Mouse (Mus musculus): ENCODE results near the gene Nectin3. TPM values are rescaled to one million over a fixed set of nuclear protein-coding genes. Genes with fewer than 3 reads are reported as not detected.

The Nectin3 gene
- polyA plus RNA-seq, 1 experiment from 2014 or later: 31.1 TPM

DNA sequence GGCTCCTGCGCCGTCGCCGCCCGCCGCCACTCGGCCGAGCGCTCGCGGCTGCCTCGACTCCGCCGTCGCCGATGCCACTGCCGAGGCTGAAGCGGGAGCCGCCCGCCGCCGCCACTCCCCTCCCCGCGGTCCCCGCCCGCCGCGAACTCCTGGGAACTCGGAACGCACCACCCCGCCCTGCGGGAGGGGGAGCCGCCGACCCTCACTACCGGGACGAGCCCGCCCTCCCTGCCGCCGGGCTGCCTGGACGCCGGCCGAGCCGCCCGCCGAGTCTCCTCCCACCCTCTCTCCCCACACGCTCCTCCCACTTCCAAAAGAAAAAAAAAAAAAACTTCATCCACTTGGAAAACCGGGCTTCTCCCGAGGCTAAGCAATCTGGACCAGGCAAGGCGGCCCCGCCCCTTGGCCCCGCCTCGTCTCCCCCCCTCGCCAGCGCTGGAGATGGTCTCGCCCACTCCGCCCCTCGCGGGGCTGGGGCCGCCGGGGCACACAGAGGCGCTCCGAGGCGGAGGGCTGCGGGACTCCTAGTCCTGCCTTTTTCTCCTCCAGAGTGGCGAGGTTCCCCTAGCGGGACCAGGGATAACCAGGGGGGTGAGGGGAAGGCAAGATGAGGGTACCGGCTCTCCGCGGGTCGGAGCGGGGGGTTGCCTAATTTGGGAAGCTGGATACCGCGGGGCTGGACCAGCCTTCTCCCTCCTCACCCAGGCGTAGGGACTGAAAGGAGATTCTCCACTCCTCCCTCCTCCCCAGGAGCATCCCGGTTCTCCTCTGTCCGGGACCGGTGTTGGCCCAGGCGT, 1.2 kb downstream of the Nectin3 start:
- Histone ChIP-seq H3K4me2 (peak overlapping the region; percentile 74), H3K27me3 (replicated peaks) (no peaks in the 10 kb centered on the region), H3K9me3 (no peaks in the 10 kb centered on the region), H3K9ac (peak overlapping the region; percentile 83), H3K36me3 (replicated peaks) (no peaks in the 10 kb centered on the region), H3K4me3 (peak overlapping the region; percentile 68), H3K4me1 (peaks cover 32% of the 10 kb centered on the region), H3K27ac (peak overlapping the region; percentile 91)
- ATAC-seq (replicated peaks): peak; percentile 96
- WGBS: 0% methylated on average over 66 of the region's 78 CpGs

- H3K9ac ChIP-seq: peak overlapping the region; percentile 83
- H3K27ac ChIP-seq: peak overlapping the region; percentile 91
- H3K36me3 ChIP-seq (replicated peaks): no peaks in the 10 kb centered on the region
- no peaks in the 10 kb centered on the region for H3K27me3 ChIP-seq (replicated peaks)
- H3K4me3 ChIP-seq: peak overlapping the region; percentile 68
- peaks cover 32% of the 10 kb centered on the region for H3K4me1 ChIP-seq
- H3K4me2 ChIP-seq: peak overlapping the region; percentile 74
- peak; percentile 49; the same call in 1 of the 2 replicates for ATAC-seq (replicated peaks)
- no peaks in the 10 kb centered on the region for H3K9me3 ChIP-seq
- under 1% methylated on average over 95 of the region's 96 CpGs for WGBS
Observed at GRCm38 (mm10) chr16:46496031-46496868, 2.1 kb downstream of the Nectin3 start.

- WGBS: 11% methylated on average over 3 of the region's 3 CpGs
- Histone ChIP-seq H3K36me3 (replicated peaks) (no peaks in the 10 kb centered on the region), H3K4me3 (peak overlapping the region; percentile 68), H3K27me3 (replicated peaks) (no peaks in the 10 kb centered on the region), H3K27ac (peak overlapping the region; percentile 91; the same call in 1 of the 2 replicates), H3K4me1 (peaks cover 32% of the 10 kb centered on the region), H3K4me2 (peak overlapping the region; percentile 74), H3K9ac (peak overlapping the region; percentile 83), H3K9me3 (no peaks in the 10 kb centered on the region)
- ATAC-seq (replicated peaks): no peak
Observed at GRCm38 (mm10) chr16:46495201-46495600, 3.1 kb downstream of the Nectin3 start.

GRCm38 (mm10) chr16:46487436-46488097, 10.8 kb downstream of the Nectin3 start:
- Histone ChIP-seq H3K4me3 (no peak overlapping the region), H3K36me3 (replicated peaks) (no peaks in the 10 kb centered on the region), H3K27me3 (replicated peaks) (no peaks in the 10 kb centered on the region), H3K9me3 (no peaks in the 10 kb centered on the region), H3K4me1 (peaks cover 5% of the 10 kb centered on the region), H3K4me2 (no peak overlapping the region), H3K9ac (no peak overlapping the region), H3K27ac (no peak overlapping the region)
- peak; percentile 76 for ATAC-seq (replicated peaks)
- WGBS: 55% methylated on average over 3 of the region's 3 CpGs

- 81% methylated on average over 3 of the region's 3 CpGs for WGBS
Observed at GRCm38 (mm10) chr16:46477336-46477735, 21.0 kb downstream of the Nectin3 start.

GRCm38 (mm10) chr16:46451421-46451820, 46.9 kb downstream of the Nectin3 start:
- Histone ChIP-seq H3K9me3 (no peaks in the 10 kb centered on the region), H3K4me1 (no peaks in the 10 kb centered on the region), H3K4me2 (no peak overlapping the region), H3K36me3 (replicated peaks) (peaks cover 2% of the 10 kb centered on the region; the same call in 1 of the 2 replicates), H3K4me3 (no peak overlapping the region), H3K27ac (no peak overlapping the region), H3K9ac (no peak overlapping the region), H3K27me3 (replicated peaks) (no peaks in the 10 kb centered on the region)
- no peak for ATAC-seq (replicated peaks)
- 98% methylated on average over 3 of the region's 3 CpGs for WGBS

More at GRCm38 (mm10) chr16:46477336-46477735, 21.0 kb downstream of the Nectin3 start:
- Histone ChIP-seq H3K36me3 (replicated peaks) (no peaks in the 10 kb centered on the region), H3K4me3 (no peak overlapping the region), H3K4me1 (no peaks in the 10 kb centered on the region), H3K9ac (no peak overlapping the region), H3K27me3 (replicated peaks) (no peaks in the 10 kb centered on the region), H3K27ac (no peak overlapping the region), H3K9me3 (no peaks in the 10 kb centered on the region), H3K4me2 (no peak overlapping the region)
- ATAC-seq (replicated peaks): no peak

- ATAC-seq (replicated peaks): no peak
- Histone ChIP-seq H3K4me1 (no peaks in the 10 kb centered on the region), H3K36me3 (replicated peaks) (no peaks in the 10 kb centered on the region; the same call in 1 of the 2 replicates), H3K9me3 (no peaks in the 10 kb centered on the region), H3K27ac (no peak overlapping the region), H3K9ac (no peak overlapping the region), H3K4me3 (no peak overlapping the region), H3K4me2 (no peak overlapping the region), H3K27me3 (replicated peaks) (no peaks in the 10 kb centered on the region)
- WGBS: 86% methylated on average over 6 of the region's 6 CpGs
Observed at GRCm38 (mm10) chr16:46449013-46449412, 49.3 kb downstream of the Nectin3 start.

DNA sequence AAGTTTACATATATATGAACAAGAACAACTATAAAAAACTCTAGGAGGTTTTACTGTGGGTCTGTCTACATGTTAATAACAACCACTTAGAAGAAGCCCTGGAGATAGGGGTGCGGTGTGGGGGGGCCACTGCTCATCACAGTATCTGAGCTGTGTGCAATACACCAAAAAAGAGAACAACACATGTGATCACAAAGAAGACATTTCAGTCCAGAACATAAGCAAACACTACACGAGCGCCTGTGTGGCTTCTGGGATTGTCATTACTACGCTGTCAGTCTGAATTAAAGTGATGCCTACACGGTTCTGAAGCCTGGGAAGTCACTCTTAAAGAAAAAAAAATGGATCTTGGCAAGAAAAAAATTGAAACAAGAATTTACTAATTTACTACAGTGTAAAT, 67.0 kb downstream of the Nectin3 start:
- H3K36me3 ChIP-seq (replicated peaks): 0 out of 2 replicates have a peak, but pooled peaks cover 2% of the 10 kb centered on the region
- WGBS: 54% methylated on average over 5 of the region's 5 CpGs
- H3K4me3 ChIP-seq: no peak overlapping the region
- no peak overlapping the region for H3K9ac ChIP-seq
- no peak overlapping the region for H3K4me2 ChIP-seq
- no peaks in the 10 kb centered on the region for H3K9me3 ChIP-seq
- no peaks in the 10 kb centered on the region for H3K27me3 ChIP-seq (replicated peaks)
- peak; percentile 50; the same call in 1 of the 2 replicates for ATAC-seq (replicated peaks)
- no peaks in the 10 kb centered on the region for H3K4me1 ChIP-seq
- H3K27ac ChIP-seq: no peak overlapping the region

DNA sequence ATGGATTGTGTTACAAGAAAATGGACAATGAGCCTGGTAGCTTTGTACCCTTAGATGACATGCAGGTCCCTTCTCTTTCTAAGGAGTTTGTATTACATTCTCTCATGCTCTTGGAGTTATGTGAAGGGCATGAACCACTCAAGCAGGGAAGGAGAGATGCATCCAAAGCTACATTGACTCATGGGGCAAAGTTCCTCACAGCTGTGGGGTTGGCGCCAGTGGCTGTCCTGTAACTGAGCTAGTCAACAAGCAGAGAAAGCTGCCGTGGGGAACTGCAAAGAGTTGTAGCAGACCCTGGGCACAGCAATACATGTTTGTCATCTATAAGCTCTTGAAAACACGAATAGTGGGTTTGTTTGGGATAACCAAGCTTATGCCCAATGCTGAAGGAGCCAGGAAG, 82.1 kb downstream of the Nectin3 start:
- Histone ChIP-seq H3K36me3 (replicated peaks) (no peaks in the 10 kb centered on the region), H3K27ac (no peak overlapping the region)

DNA sequence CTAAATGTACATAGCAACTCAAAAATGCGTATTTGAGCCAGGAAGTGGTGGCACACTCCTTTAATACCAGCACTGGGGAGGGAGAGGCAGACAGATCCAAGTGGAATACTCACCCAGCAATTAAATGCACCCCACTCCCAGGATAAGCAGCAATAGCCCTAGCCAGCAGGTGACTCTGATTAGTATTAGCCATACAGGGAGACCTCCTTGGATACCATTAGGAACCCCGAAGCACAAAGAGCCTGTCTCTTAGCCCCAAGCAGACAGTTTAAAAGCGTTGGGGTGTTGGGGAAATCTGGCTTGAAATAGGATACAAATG, 87.6 kb downstream of the Nectin3 start:
- H3K27me3 ChIP-seq (replicated peaks): no peaks in the 10 kb centered on the region
- H3K9me3 ChIP-seq: no peaks in the 10 kb centered on the region
- peak overlapping the region; percentile 45 for H3K27ac ChIP-seq
- no peak overlapping the region for H3K9ac ChIP-seq
- WGBS: 38% methylated on average over 3 of the region's 3 CpGs
- ATAC-seq (replicated peaks): peak; percentile 61
- H3K4me3 ChIP-seq: no peak overlapping the region
- H3K4me2 ChIP-seq: no peak overlapping the region
- H3K4me1 ChIP-seq: peaks cover 12% of the 10 kb centered on the region; the same call in 1 of the 2 replicates
- H3K36me3 ChIP-seq (replicated peaks): no peaks in the 10 kb centered on the region

More for the DNA sequence above, 82.1 kb downstream of the Nectin3 start:
- Histone ChIP-seq H3K9me3 (no peaks in the 10 kb centered on the region), H3K9ac (no peak overlapping the region), H3K27me3 (replicated peaks) (no peaks in the 10 kb centered on the region), H3K4me3 (no peak overlapping the region), H3K4me1 (no peaks in the 10 kb centered on the region), H3K4me2 (no peak overlapping the region)
- 95% methylated on average over 3 of the region's 3 CpGs for WGBS
- no peak for ATAC-seq (replicated peaks)

DNA sequence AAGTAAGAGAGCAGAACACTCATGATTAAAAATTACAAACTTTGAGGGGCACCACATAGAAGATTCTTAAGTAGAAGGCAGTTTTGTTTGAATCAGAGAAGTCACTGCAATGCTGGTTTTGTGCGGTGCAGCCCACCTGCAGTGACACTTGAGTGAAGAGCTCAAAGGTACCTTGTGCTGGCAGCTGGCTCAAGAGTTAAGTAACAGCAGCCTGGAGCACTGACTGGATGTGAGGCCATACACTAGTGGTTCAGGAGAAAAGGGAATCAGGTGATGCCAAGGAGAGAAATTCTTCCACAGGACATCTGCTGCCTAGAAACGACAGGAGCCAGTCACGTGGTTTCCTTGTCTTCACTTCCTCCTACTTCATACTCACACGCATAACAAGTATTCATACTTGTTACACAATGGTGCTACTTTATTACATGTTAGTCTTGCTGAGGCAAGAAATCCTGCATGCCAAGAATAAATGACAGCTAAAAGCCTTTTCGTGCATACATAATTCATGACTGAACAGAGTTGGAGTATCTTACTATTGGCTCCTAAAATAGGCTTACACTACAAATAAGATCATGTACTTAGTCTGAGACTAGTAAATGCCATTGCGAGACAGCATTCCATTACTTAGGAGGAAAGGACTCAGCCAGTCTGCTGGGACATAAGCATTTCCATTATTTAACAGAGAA, 88.1 kb downstream of the Nectin3 start:
- Histone ChIP-seq H3K4me2 (no peak overlapping the region), H3K4me3 (no peak overlapping the region), H3K36me3 (replicated peaks) (no peaks in the 10 kb centered on the region), H3K9ac (no peak overlapping the region), H3K27ac (peak overlapping the region; percentile 45), H3K27me3 (replicated peaks) (no peaks in the 10 kb centered on the region), H3K9me3 (no peaks in the 10 kb centered on the region), H3K4me1 (peaks cover 12% of the 10 kb centered on the region; the same call in 1 of the 2 replicates)
- ATAC-seq (replicated peaks): peak; percentile 22; the same call in 1 of the 2 replicates
- 56% methylated on average over 6 of the region's 6 CpGs for WGBS

Measured in midbrain, embryonic 15.5 days (tissue).